Comparison of ENCODE assay signal across 29 mouse cellular contexts in genomic region chr3:142424134-142424533, GRCm38 (mm10). TPM values are rescaled to one million over a fixed set of nuclear protein-coding genes. Genes with fewer than 3 reads are reported as not detected.
DNase-seq lines count a peak whose midpoint lies in the region; ATAC-seq and TF ChIP-seq lines count a peak whose summit lies in the region.
"Had no signal": no experiment of that assay in that cellular context is flagged by ENCODE, and none has a peak within 500 bp of the region (broad histone marks: within the 10 kb centered on the region; RNA-seq: fewer than 3 reads in every experiment).

No protein-coding gene starts in this region.

- no peak overlapping the region for H3K4me2 ChIP-seq in liver, embryonic 16.5 days (ENCODE audit: low read depth, low read length)
- H3K4me2 ChIP-seq in stomach, embryonic 15.5 days = no peak overlapping the region
- no peak overlapping the region for H3K4me2 ChIP-seq in stomach, postnatal 0 days (replicated peaks; ENCODE audit: low read depth)
- H3K4me2 ChIP-seq: embryonic facial prominence, embryonic 15.5 days; forebrain, embryonic 15.5 days; hindbrain, embryonic 15.5 days; limb, embryonic 13.5 days; neural tube, embryonic 13.5 days had no signal

- TF ChIP-seq POLR2A in kidney, adult 2 months (IDR thresholded peaks at IDR 0.05; ENCODE audit: low read depth, low read length) = no peak

- no peak for TF ChIP-seq EP300 in stomach, postnatal 0 days (optimal IDR thresholded peaks at IDR 0.05)

- no peaks in the 10 kb centered on the region for H3K36me3 ChIP-seq in kidney, adult 2 months (ENCODE audit: control insufficient read depth, insufficient read depth, low read length)
- no peaks in the 10 kb centered on the region for H3K36me3 ChIP-seq in liver, embryonic 16.5 days (ENCODE audit: control insufficient read depth, insufficient read depth)
- no peaks in the 10 kb centered on the region for H3K36me3 ChIP-seq in stomach, embryonic 15.5 days
- no peaks in the 10 kb centered on the region for H3K36me3 ChIP-seq in stomach, postnatal 0 days (ENCODE audit: control insufficient read depth, insufficient read depth, low read length)
- H3K36me3 ChIP-seq: embryonic facial prominence, embryonic 15.5 days; forebrain, embryonic 15.5 days; hindbrain, embryonic 15.5 days; limb, embryonic 13.5 days; midbrain, embryonic 10.5 days; neural tube, embryonic 13.5 days had no signal

- H3K27me3 ChIP-seq in kidney, adult 2 months (replicated peaks; ENCODE audit: control insufficient read depth, insufficient read depth, low read length) = peaks cover 1% of the 10 kb centered on the region
- no peaks in the 10 kb centered on the region for H3K27me3 ChIP-seq in liver, embryonic 16.5 days (ENCODE audit: control insufficient read depth, insufficient read depth, low read depth, low read length)
- no peaks in the 10 kb centered on the region for H3K27me3 ChIP-seq in stomach, embryonic 15.5 days (replicated peaks)
- H3K27me3 ChIP-seq in stomach, postnatal 0 days (ENCODE audit: control insufficient read depth, insufficient read depth, low read length) = no peaks in the 10 kb centered on the region
- H3K27me3 ChIP-seq: embryonic facial prominence, embryonic 15.5 days; forebrain, embryonic 15.5 days; hindbrain, embryonic 15.5 days; limb, embryonic 13.5 days; neural tube, embryonic 13.5 days had no signal

- H3K9ac ChIP-seq in liver, embryonic 16.5 days (ENCODE audit: low read depth, low read length) = no peak overlapping the region
- no peak overlapping the region for H3K9ac ChIP-seq in stomach, embryonic 15.5 days
- no peak overlapping the region for H3K9ac ChIP-seq in stomach, postnatal 0 days (ENCODE audit: low read length)
- H3K9ac ChIP-seq: embryonic facial prominence, embryonic 15.5 days; forebrain, embryonic 15.5 days; hindbrain, embryonic 15.5 days; limb, embryonic 13.5 days; liver, embryonic 14.5 days; neural tube, embryonic 13.5 days had no signal

- H3K27ac ChIP-seq in kidney, adult 2 months (ENCODE audit: insufficient read depth, low read depth, low read length) = no peak overlapping the region
- no peak overlapping the region for H3K27ac ChIP-seq in liver, embryonic 16.5 days (ENCODE audit: low read length)
- 0 out of 2 replicates have a peak overlapping the region, but pooled peaks have one; percentile 7 for H3K27ac ChIP-seq in stomach, embryonic 15.5 days
- no peak overlapping the region for H3K27ac ChIP-seq in stomach, postnatal 0 days (replicated peaks)
- H3K27ac ChIP-seq: embryonic facial prominence, embryonic 15.5 days; forebrain, embryonic 15.5 days; hindbrain, embryonic 15.5 days; limb, embryonic 13.5 days; liver, embryonic 14.5 days; midbrain, embryonic 10.5 days; neural tube, embryonic 13.5 days had no signal

- WGBS in kidney, adult 2 months = 60% methylated on average over 1 of the region's 1 CpGs
- WGBS in liver, embryonic 16.5 days (ENCODE audit: insufficient replicate concordance) = 38% methylated on average over 1 of the region's 1 CpGs
- whole genome bisulfite sequencing in stomach, embryonic 15.5 days = 81% methylated on average over 1 of the region's 1 CpGs
- 83% methylated on average over 1 of the region's 1 CpGs for WGBS in stomach, postnatal 0 days

- peaks cover 7% of the 10 kb centered on the region for H3K4me1 ChIP-seq in kidney, adult 2 months (ENCODE audit: control insufficient read depth, insufficient read depth, low read length)
- H3K4me1 ChIP-seq in liver, embryonic 16.5 days (ENCODE audit: control insufficient read depth, low read depth, low read length) = no peaks in the 10 kb centered on the region
- no peaks in the 10 kb centered on the region for H3K4me1 ChIP-seq in stomach, embryonic 15.5 days
- H3K4me1 ChIP-seq in stomach, postnatal 0 days (replicated peaks; ENCODE audit: control insufficient read depth, insufficient read depth) = no peaks in the 10 kb centered on the region
- H3K4me1 ChIP-seq: embryonic facial prominence, embryonic 15.5 days; forebrain, embryonic 15.5 days; hindbrain, embryonic 15.5 days; limb, embryonic 13.5 days; neural tube, embryonic 13.5 days had no signal

- no peaks in the 10 kb centered on the region for H3K9me3 ChIP-seq in liver, embryonic 16.5 days (replicated peaks; ENCODE audit: control insufficient read depth, low read length)
- H3K9me3 ChIP-seq in stomach, embryonic 15.5 days = no peaks in the 10 kb centered on the region
- no peaks in the 10 kb centered on the region for H3K9me3 ChIP-seq in stomach, postnatal 0 days (ENCODE audit: control insufficient read depth, low read length)
- H3K9me3 ChIP-seq: embryonic facial prominence, embryonic 15.5 days; forebrain, embryonic 15.5 days; hindbrain, embryonic 15.5 days; limb, embryonic 13.5 days; midbrain, embryonic 10.5 days; neural tube, embryonic 13.5 days had no signal

- ATAC-seq in liver, embryonic 16.5 days (ENCODE audit: low read depth) = peak; percentile 24; the same call in 1 of the 2 replicates
- ATAC-seq in stomach, embryonic 15.5 days (ENCODE audit: insufficient read depth, low FRiP score, low read depth) = no peak
- no peak for ATAC-seq in stomach, postnatal 0 days (ENCODE audit: low FRiP score, low TSS enrichment)
- ATAC-seq: CD4-positive, CD25-positive, alpha-beta regulatory T cell, adult 4 months; forebrain, embryonic 15.5 days; midbrain, embryonic 16.5 days had no signal

- no peak overlapping the region for H3K4me3 ChIP-seq in kidney, adult 2 months (ENCODE audit: insufficient read depth, low read depth, low read length)
- H3K4me3 ChIP-seq in liver, embryonic 16.5 days (ENCODE audit: low read depth, low read length) = no peak overlapping the region
- H3K4me3 ChIP-seq in stomach, embryonic 15.5 days (replicated peaks) = no peak overlapping the region
- H3K4me3 ChIP-seq in stomach, postnatal 0 days (ENCODE audit: low read depth, low read length) = no peak overlapping the region
- H3K4me3 ChIP-seq: embryonic facial prominence, embryonic 15.5 days; forebrain, embryonic 15.5 days; hindbrain, embryonic 15.5 days; limb, embryonic 13.5 days; midbrain, embryonic 10.5 days; myocyte; neural tube, embryonic 13.5 days had no signal

- peak; percentile 89 for DNase-seq in heart, adult 11 months
- no peak for DNase-seq in heart, adult 8-10 months (ENCODE audit: low spot score)
- peak; percentile 22 for DNase-seq in kidney, adult 2 months
- no peak for DNase-seq in kidney, adult 11 months
- DNase-seq in liver = no peak
- no peak for DNase-seq in stomach, postnatal 0 days (ENCODE audit: low spot score)
- DNase-seq: adrenal gland, postnatal 14 days; cerebellum, adult 2 months; cerebellum, postnatal 36 days; embryo, embryonic 11 days; gastrocnemius, postnatal 10 days; heart, adult 18-20 months; layer of hippocampus, adult 9-11 months; retina, postnatal 1 day; right cerebral cortex, postnatal 25 days; spleen, adult 18-20 months; thymus, postnatal 14 days had no signal

- TF ChIP-seq CTCF in kidney, adult 2 months (conservative IDR thresholded peaks at IDR 0.05; ENCODE audit: insufficient read depth, insufficient read length, low read depth, low read length) = no peak
- no peak for TF ChIP-seq CTCF in stomach, postnatal 0 days (IDR thresholded peaks at IDR 0.05; ENCODE audit: low read depth)

RNA-seq across cellular contexts. Expression of gene Pdlim5, which starts 28.6 kb away (rescaled TPM):
- 100 to 1,000 TPM; 698 to 745 (median 734) TPM for total RNA-seq in heart, adult 8-10 months (2022)
- polyA plus RNA-seq in kidney, adult 2 months (2012; rRNA removed) = 62.6 and 64.5 TPM in 2 replicates
- polyA plus RNA-seq in liver, embryonic 16.5 days (2015; fragmentation: Nextera tagmentation; extraction: Ambion mirVana) = 13.3 and 14.7 TPM in 2 replicates
- polyA plus RNA-seq in stomach, embryonic 15.5 days (2015; fragmentation: Nextera tagmentation; extraction: Ambion mirVana) = 33.4 and 35.9 TPM in 2 replicates
- polyA plus RNA-seq in stomach, postnatal 0 days (2015; fragmentation: Nextera tagmentation; extraction: Ambion mirVana) = 28.9 and 29.7 TPM in 2 replicates

Comparison
In these comparisons a context has a peak if more than half of its experiments do, and no peak if none do; other contexts are left out.
1. DNase-seq: peak in heart, adult 11 months (single experiment) and kidney, adult 2 months (single experiment); none in heart, adult 8-10 months (single experiment), kidney, adult 11 months (single experiment), liver (single experiment) and stomach, postnatal 0 days (single experiment).